Mouse (Mus musculus) lung, postnatal 0 days (tissue): ENCODE results near the gene Kcnh6. TPM values are rescaled to one million over a fixed set of nuclear protein-coding genes. Genes with fewer than 3 reads are reported as not detected.
A peak's percentile ranks its signal among the peaks of the same experiment; 100 is the strongest.

ENCODE experiments used
- ATAC-seq: fragments of 200-750 bp; cut with Nextera tagmentation; 2 replicates; pipeline ENCODE4 v1.8.0; 2017; ENCODE audit warnings: moderate library complexity
- DNase-seq: peaks from one replicate; pipeline ENCODE4 v3.0.0-alpha.2; 2016; ENCODE audit warnings: low spot score
- H3K27ac ChIP-seq: fragments of 300-500 bp; sonication (generic); 2 replicates; pipeline ENCODE4 v1.5.1; 2014; ENCODE audit warnings: antibody characterized with exemption, mild to moderate bottlenecking, low read length, mixed read lengths
- H3K27me3 ChIP-seq: fragments of 300-500 bp; sonication (generic); replicated peaks from 2 replicates; pipeline ENCODE4 v1.6.1; 2014; ENCODE audit warnings: low read length, mixed read lengths; ENCODE audit not compliant: insufficient read depth
- H3K36me3 ChIP-seq: fragments of 300-500 bp; sonication (generic); 2 replicates; pipeline ENCODE4 v1.6.1; 2014; ENCODE audit warnings: low read length, mixed read lengths; ENCODE audit not compliant: insufficient read depth
- H3K4me1 ChIP-seq: fragments of 300-500 bp; sonication (generic); 2 replicates; pipeline ENCODE4 v1.6.1; 2014; ENCODE audit warnings: antibody characterized with exemption, low read depth, low read length, mixed read lengths; ENCODE audit not compliant: insufficient read depth
- H3K4me2 ChIP-seq: fragments of 300-500 bp; sonication (generic); replicated peaks from 2 replicates; pipeline ENCODE4 v1.6.1; 2014; ENCODE audit warnings: low read depth, mild to moderate bottlenecking, low read length, moderate library complexity, mixed read lengths
- H3K4me3 ChIP-seq: fragments of 300-500 bp; sonication (generic); 2 replicates; pipeline ENCODE4 v1.5.1; 2014; ENCODE audit warnings: low read depth, low read length
- H3K9ac ChIP-seq: fragments of 300-500 bp; sonication (generic); replicated peaks from 2 replicates; pipeline ENCODE4 v1.6.1; 2014; ENCODE audit warnings: low read depth, mild to moderate bottlenecking
- H3K9me3 ChIP-seq: fragments of 300-500 bp; sonication (generic); 2 replicates; pipeline ENCODE4 v1.6.1; 2016; ENCODE audit warnings: low read length, mixed read lengths
- CTCF ChIP-seq: IDR thresholded peaks from 2 replicates; pipeline ENCODE4 v1.5.1; 2016; ENCODE audit warnings: antibody characterized with exemption, mild to moderate bottlenecking
- EP300 ChIP-seq: IDR thresholded peaks from 2 replicates; pipeline ENCODE4 v1.6.1; 2016; ENCODE audit warnings: antibody characterized with exemption, mild to moderate bottlenecking, control low read depth
- WGBS: fragments of 180-500 bp; shearing (Covaris S2); extraction: QIAGEN DNeasy Blood & Tissue Kit; methylation state at CpG from one replicate; pipeline ENCODE4 v1.1.7; 2014; 5-methylcytosine and 5-hydroxymethylcytosine counted together
- polyA plus RNA-seq: library from polyadenylated mRNA; unstranded; fragments of >200 nt; fragmentation: Nextera tagmentation; extraction: Ambion mirVana; gene quantifications from 2 replicates; pipeline ENCODE4 v1.2.1, GENCODE M21; 2015

Kcnh6 gene
- polyA plus RNA-seq, 1 experiment from 2014 or later = 0.32 TPM

- H3K4me1 ChIP-seq = peaks cover 14% of the 10 kb centered on the region; the same call in 1 of the 2 replicates
- no peaks in the 10 kb centered on the region for H3K36me3 ChIP-seq
- TF ChIP-seq CTCF (no peak), EP300 (no peak; the same call in 1 of the 2 replicates)
- H3K27ac ChIP-seq = peak within 1 kb of the TSS; percentile 90
- H3K9me3 ChIP-seq = no peaks in the 10 kb centered on the region
- no peaks in the 10 kb centered on the region for H3K27me3 ChIP-seq
- WGBS = under 1% methylated on average over 65 of the region's 66 CpGs
- DNase-seq (peak; percentile 99), ATAC-seq (peak; percentile 99)
- H3K9ac ChIP-seq = peak within 1 kb of the TSS; percentile 82
- H3K4me2 ChIP-seq = peak within 1 kb of the TSS; percentile 84
- H3K4me3 ChIP-seq = peak within 1 kb of the TSS; percentile 96
Measured at GRCm38 (mm10) chr11:106036548-106037417, 28.9 kb downstream of the Kcnh6 start, which contains the start of gene Dcaf7. Dcaf7 (plus strand) TSS chr11:106036872.

- H3K4me1 ChIP-seq = peaks cover 14% of the 10 kb centered on the region; the same call in 1 of the 2 replicates
- under 1% methylated on average over 13 of the region's 13 CpGs for WGBS
- no peaks in the 10 kb centered on the region for H3K9me3 ChIP-seq
- H3K27ac ChIP-seq = peak overlapping the region; percentile 90
- H3K4me2 ChIP-seq = peak overlapping the region; percentile 84
- H3K9ac ChIP-seq = peak overlapping the region; percentile 82
- DNase-seq = peak; percentile 74
- no peaks in the 10 kb centered on the region for H3K36me3 ChIP-seq
- no peak for ATAC-seq
- no peaks in the 10 kb centered on the region for H3K27me3 ChIP-seq
- TF ChIP-seq EP300 (no peak), CTCF (peak; percentile 26; the same call in 1 of the 2 replicates)
- peak overlapping the region; percentile 96 for H3K4me3 ChIP-seq
Measured at GRCm38 (mm10) chr11:106037418-106037751, 29.5 kb downstream of the Kcnh6 start.

- TF ChIP-seq EP300 (no peak), CTCF (no peak)
- Histone ChIP-seq H3K36me3 (peaks cover 5% of the 10 kb centered on the region; the same call in 1 of the 2 replicates), H3K27me3 (no peaks in the 10 kb centered on the region), H3K4me1 (no peaks in the 10 kb centered on the region), H3K4me3 (no peak overlapping the region), H3K4me2 (no peak overlapping the region), H3K9me3 (no peaks in the 10 kb centered on the region), H3K9ac (no peak overlapping the region), H3K27ac (no peak overlapping the region)
- no peak for DNase-seq
- ATAC-seq = no peak
Measured at GRCm38 (mm10) chr11:106044349-106044748, 36.4 kb downstream of the Kcnh6 start.

DNA sequence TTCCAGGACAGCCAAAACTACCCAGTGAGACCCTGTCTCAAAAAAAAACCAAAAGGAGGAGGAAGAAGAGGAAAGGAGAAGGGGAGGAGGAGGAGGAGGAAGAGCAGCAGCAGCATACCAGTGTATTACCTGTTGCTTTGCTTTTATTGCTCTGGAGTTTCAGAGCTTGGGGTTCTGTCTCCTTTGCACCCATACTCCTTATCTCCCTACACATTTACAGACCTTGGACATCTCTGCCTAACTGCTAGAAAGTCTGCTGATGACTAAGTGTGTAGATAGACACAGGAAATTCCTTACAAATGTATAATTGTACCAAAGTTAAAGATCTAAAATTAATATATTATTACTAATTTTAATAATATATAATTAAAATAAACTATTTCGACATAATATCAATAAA, 37.3 kb downstream of the Kcnh6 start:
- H3K27me3 ChIP-seq = no peaks in the 10 kb centered on the region
- no peak overlapping the region for H3K4me2 ChIP-seq
- DNase-seq (no peak), ATAC-seq (no peak)
- no peak for TF ChIP-seq EP300
- TF ChIP-seq CTCF = no peak
- H3K4me3 ChIP-seq = no peak overlapping the region
- H3K36me3 ChIP-seq = peaks cover 5% of the 10 kb centered on the region; the same call in 1 of the 2 replicates
- no peak overlapping the region for H3K27ac ChIP-seq
- H3K4me1 ChIP-seq = no peaks in the 10 kb centered on the region
- H3K9me3 ChIP-seq = no peaks in the 10 kb centered on the region
- no peak overlapping the region for H3K9ac ChIP-seq
- WGBS = 86% methylated on average over 1 of the region's 1 CpGs

DNA sequence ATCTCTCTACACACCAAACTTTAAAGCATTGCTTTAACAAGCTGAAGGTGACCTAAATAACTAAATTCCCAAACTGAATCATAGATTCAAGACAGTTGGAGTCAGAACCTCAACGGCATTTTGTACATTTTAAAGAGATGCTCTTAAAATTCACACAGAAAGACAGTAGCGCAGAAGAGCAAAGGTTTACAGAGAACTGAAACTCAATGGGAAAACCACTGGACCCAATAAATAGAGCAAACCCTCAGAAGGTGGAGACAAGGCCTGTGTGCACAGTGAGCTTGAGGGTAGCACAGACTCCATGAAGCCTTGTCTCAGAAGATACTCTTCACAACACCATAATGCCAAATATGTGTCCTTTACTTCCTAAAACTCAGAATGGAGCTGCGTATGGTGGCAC, 37.9 kb downstream of the Kcnh6 start:
- Histone ChIP-seq H3K4me1 (no peaks in the 10 kb centered on the region), H3K36me3 (peaks cover 8% of the 10 kb centered on the region; the same call in 1 of the 2 replicates), H3K4me2 (no peak overlapping the region), H3K27me3 (no peaks in the 10 kb centered on the region), H3K4me3 (no peak overlapping the region), H3K9ac (no peak overlapping the region), H3K9me3 (no peaks in the 10 kb centered on the region), H3K27ac (no peak overlapping the region)
- TF ChIP-seq EP300 (no peak), CTCF (no peak)
- ATAC-seq (no peak), DNase-seq (no peak)
- WGBS = 93% methylated on average over 3 of the region's 3 CpGs

DNA sequence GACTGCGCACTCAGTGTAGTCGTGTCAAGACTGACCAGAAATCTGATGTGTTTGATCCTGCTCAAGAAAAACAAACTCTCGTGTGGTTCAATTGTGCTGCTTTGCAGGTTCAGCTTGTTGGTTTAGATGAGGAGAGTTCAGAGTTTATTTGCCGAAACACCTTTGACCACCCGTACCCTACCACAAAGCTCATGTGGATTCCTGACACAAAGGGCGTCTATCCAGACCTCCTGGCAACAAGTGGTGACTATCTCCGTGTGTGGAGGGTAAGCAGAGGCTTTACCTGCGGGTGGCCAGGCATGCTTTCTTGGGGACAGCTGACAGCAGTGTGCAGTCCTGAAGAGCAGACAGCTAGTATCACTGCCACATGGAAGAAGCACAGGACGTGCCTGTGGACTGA, 38.7 kb downstream of the Kcnh6 start:
- H3K36me3 ChIP-seq = peaks cover 16% of the 10 kb centered on the region
- H3K4me3 ChIP-seq = no peak overlapping the region
- no peaks in the 10 kb centered on the region for H3K9me3 ChIP-seq
- 76% methylated on average over 9 of the region's 9 CpGs for WGBS
- TF ChIP-seq CTCF (no peak), EP300 (no peak)
- no peak for ATAC-seq
- H3K4me1 ChIP-seq = no peaks in the 10 kb centered on the region
- no peak overlapping the region for H3K9ac ChIP-seq
- H3K4me2 ChIP-seq = no peak overlapping the region
- H3K27ac ChIP-seq = no peak overlapping the region
- no peaks in the 10 kb centered on the region for H3K27me3 ChIP-seq
- no peak for DNase-seq
